Mouse (Mus musculus) lung, adult 2 months (tissue): ENCODE data around the gene 6030468B19Rik. TPM values are rescaled to one million over a fixed set of nuclear protein-coding genes. Genes with fewer than 3 reads are reported as not detected.

ENCODE experiments used
- DNase-seq: peaks from one replicate; pipeline ENCODE4 v3.0.0; 2022
- H3K4me1 ChIP-seq: fragments of 200-500 bp; 2 replicates; pipeline ENCODE4 v1.6.1; 2011; ENCODE audit warnings: low read length; ENCODE audit not compliant: control insufficient read depth, insufficient read depth
- H3K4me3 ChIP-seq: fragments of 200-500 bp; replicated peaks from 2 replicates; pipeline ENCODE3; 2011; ENCODE audit warnings: low read depth, mild to moderate bottlenecking, control low read depth, low read length; ENCODE audit errors: extremely low read depth
- CTCF ChIP-seq: fragments of 200-500 bp; IDR thresholded peaks from 2 replicates; pipeline ENCODE4 v1.5.1; 2011; ENCODE audit warnings: mild to moderate bottlenecking, low read length, control low read depth; ENCODE audit not compliant: insufficient read depth
- POLR2A ChIP-seq: fragments of 200-500 bp; IDR thresholded peaks from 2 replicates; pipeline ENCODE4 v1.6.1; 2011; ENCODE audit warnings: low read depth, mild to moderate bottlenecking, control low read depth, low read length, borderline replicate concordance; ENCODE audit errors: extremely low read depth
- WGBS: fragments of 180-500 bp; shearing (Covaris S2); methylation state at CpG from one replicate; pipeline ENCODE4 v1.1.7; 2018; 5-methylcytosine and 5-hydroxymethylcytosine counted together
- polyA plus RNA-seq: library from polyadenylated mRNA; depleted of rRNA; stranded (reverse); fragments of >200 nt; gene quantifications from 2 replicates; pipeline ENCODE4 v1.2.3, GENCODE M21; 2012; rRNA removed

6030468B19Rik gene
- polyA plus RNA-seq, 1 experiment, result 0.33 TPM

DNA sequence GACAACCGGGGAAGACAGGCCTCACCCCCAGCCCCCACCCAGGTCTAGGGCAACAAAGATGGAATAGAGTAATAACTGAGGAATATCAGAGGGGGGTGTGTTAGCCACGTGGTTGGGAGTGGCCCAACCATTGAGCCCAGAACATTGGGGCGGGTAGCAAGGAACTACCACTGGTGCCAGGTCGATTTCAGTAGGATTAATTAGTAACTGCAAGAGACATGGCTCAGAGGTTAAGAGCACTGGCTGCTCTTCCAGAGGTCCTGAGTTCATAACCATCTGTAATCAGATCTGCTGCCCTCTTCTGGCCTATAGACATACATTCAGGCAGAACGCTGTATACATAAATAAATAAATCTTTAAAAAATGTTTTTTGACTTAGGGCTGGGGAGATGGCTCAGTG is 49.2 kb downstream of the 6030468B19Rik start:
- H3K4me3 ChIP-seq, result no peak overlapping the region
- peaks cover 6% of the 10 kb centered on the region for H3K4me1 ChIP-seq
- DNase-seq, result no peak
- WGBS, result 42% methylated on average over 5 of the region's 5 CpGs
- no peak for TF ChIP-seq POLR2A
- no peak for TF ChIP-seq CTCF

DNA sequence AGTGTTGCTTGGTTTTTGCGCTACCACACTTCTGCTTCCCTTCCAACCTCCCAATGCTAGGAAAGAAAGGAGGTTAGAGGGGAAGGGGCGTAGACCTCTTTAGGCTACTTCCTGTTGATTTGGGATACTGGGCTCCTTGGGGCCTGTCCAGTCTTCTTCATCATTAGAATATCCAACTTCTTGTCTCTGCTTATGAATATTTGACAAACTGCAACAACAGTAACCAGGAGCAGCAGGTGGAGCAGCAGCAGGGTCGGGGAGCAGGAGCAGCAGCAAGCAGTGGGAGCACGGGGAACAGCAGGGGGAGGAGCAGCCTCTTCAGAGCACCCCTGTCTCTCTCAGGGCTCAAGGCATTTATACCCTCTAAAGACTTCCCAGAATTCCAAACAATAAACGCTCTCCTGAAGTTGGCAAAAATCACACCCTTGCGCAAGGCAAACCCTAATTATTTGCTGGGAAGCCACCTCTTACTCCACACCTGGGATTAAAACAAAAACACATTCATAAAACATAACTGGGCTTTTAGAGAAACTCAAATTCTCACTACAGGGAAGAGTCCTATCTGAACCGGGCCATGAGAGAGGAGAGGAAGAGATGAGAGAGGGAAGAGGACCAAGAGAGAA is 50.2 kb downstream of the 6030468B19Rik start:
- Histone ChIP-seq H3K4me1 (peaks cover 6% of the 10 kb centered on the region), H3K4me3 (no peak overlapping the region)
- DNase-seq, result no peak
- WGBS, result 56% methylated on average over 7 of the region's 7 CpGs
- TF ChIP-seq CTCF (no peak), POLR2A (no peak)

DNA sequence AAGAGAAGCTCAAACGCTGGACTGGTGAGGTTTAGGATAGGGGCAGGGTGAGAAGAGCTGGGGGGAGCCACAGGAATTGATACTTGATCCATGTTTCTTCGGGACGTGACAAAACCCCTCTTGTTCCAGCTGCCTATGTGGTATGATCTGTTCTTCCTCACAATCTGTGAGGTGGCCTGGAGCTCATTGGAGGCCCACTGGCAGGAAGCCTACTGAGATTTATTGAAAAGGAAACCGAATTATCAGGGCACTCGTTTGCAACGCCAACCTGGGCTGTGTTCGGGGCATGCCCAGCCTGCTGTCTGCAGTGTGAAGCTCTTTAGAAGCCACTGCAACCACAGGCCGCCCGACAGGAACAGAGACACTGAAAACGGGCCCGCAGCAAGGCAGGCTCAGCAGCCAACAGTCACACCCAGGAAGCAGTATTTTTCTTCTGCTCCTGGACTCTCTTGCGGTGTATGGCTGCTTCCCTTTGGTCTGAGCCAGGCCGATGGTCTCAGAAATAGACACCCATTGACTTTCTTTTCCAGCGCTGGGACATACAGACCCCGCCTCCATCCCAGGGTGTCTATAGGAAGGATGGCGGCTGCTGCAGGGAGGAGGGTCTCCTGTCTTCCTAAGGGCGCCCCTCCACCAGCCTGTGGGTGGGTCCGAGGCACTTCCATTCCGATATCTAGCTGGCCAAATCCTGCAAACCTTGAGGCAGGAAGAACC is 51.0 kb downstream of the 6030468B19Rik start:
- no peak for DNase-seq
- TF ChIP-seq POLR2A, result peak; percentile 28; the same call in 1 of the 2 replicates
- TF ChIP-seq CTCF, result no peak
- WGBS, result 3% methylated on average over 19 of the region's 19 CpGs
- H3K4me1 ChIP-seq, result peaks cover 6% of the 10 kb centered on the region
- peak overlapping the region; percentile 83 for H3K4me3 ChIP-seq

DNA sequence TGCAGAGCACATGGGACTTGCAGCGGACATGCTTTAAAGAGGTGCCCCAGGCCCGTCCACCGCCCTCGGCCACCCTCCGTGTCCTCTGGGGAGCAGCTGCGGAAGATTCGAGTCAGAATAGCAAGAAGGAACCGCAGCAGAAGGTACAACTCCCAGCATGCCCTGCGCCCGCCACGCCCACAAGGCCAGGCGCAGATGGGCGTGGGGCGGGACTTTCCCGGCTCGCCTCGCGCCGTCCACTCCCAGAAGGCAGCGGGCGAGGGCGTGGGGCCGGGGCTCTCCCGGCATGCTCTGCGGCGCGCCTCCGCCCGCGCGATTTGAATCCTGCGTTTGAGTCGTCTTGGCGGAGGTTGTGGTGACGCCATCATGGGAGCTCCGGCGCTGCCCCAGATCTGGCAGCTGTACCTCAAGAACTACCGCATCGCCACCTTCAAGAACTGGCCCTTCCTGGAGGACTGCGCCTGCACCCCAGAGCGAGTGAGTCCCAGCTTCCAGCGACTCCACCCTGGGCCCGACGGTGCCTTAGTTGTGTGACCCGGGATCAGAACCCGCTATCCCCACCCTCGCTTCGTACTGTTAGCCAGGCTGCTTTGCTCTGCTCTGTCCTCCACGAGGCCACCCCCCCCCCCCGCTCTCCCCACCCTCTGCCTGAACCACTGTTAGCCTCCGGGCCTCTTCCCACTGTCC is 51.7 kb downstream of the 6030468B19Rik start, which contains the start of gene Birc5:
Gene Birc5, plus strand, starts transcription at position 267 of the 687 bp plus-strand sequence.
- WGBS, result under 1% methylated on average over 51 of the region's 51 CpGs
- peak; percentile 93 for DNase-seq
- Histone ChIP-seq H3K4me1 (peaks cover 6% of the 10 kb centered on the region), H3K4me3 (peak within 1 kb of the TSS; percentile 83)
- TF ChIP-seq CTCF, result no peak
- TF ChIP-seq POLR2A, result peak; percentile 90

DNA sequence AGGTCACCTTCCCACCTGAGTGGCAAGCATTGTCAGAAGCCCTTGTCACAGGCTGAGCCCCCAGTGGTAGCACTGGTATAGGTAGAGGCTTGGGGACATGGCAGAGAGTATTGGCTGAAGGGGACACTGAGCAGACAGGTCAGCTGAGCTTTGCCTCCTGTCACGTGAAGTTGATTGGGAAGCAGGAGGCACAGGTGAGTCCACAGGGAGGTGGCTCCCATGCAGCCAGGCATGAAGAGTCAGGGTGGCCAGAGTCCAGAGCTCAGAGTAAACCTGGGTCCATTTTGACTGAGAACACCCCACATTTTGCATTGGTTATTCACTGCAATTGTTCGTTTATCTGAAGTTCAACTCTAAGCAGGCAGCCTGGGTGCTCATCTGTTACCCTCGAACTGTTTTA is 55.4 kb downstream of the 6030468B19Rik start:
- Histone ChIP-seq H3K4me3 (no peak overlapping the region), H3K4me1 (peaks cover 6% of the 10 kb centered on the region)
- DNase-seq, result no peak
- TF ChIP-seq CTCF (no peak), POLR2A (no peak)
- 80% methylated on average over 3 of the region's 3 CpGs for WGBS

DNA sequence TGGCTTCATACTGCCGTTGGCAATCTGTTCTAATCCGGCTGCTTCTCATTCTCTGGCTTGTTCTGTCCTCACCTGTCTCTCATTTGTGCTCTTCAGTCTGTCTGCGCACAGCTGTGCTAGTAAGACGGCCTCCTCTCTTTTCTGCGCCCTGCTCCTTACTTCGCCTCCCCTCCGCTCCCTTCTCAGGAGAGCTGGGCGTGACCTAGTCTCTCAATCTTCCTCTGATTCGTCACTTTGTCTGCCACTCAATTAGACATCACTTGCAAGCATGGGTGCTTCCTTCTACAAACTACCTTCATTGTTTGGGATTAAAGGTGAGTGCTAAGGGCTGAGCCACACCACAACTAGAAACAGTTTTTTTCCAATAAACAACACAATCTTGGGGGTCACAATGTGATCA is 56.8 kb downstream of the 6030468B19Rik start:
- no peak for DNase-seq
- Histone ChIP-seq H3K4me3 (no peak overlapping the region), H3K4me1 (no peaks in the 10 kb centered on the region; the same call in 1 of the 2 replicates)
- WGBS, result 91% methylated on average over 9 of the region's 9 CpGs
- TF ChIP-seq CTCF (no peak), POLR2A (no peak)

DNA sequence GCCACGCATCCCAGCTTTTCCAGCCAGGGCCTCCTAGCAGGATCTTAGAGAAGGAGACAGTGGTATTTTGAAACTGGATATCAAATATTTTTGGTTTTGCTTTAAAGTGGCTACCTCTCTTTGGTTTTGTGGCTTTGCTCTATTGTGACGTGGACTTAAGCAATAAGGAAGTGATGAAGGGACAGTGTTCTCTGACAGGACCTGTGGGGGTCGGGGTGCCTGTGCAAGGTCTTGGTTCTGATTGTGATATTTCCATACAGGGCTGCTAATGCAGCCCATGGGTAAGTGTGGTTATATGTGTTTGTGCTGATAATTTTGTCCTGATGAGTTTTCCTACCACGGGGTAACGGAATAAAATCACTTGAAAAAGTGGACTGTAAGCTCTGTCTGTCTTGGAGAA is 57.9 kb downstream of the 6030468B19Rik start:
- WGBS, result 90% methylated on average over 5 of the region's 5 CpGs
- no peak for DNase-seq
- H3K4me1 ChIP-seq, result no peaks in the 10 kb centered on the region
- TF ChIP-seq CTCF (no peak), POLR2A (no peak)
- H3K4me3 ChIP-seq, result no peak overlapping the region

DNA sequence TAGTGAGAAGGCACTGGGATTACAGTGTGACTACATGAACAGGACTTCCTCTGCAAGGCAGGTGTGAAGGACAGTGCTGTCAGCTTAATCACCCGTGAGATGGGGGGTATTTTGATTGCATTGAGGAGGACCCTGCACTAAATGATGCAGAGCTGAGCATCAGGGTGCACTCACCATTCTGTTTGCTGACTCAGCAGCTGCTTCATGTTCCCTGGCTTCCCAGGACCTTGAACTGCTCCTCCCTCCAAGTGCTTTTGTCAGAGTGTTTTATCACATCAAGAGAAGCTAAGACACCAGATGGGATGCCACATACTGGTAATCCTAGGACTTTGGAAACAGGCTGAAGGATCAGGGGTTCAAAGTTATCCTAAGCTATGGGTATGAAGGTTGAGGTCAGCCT is 58.5 kb downstream of the 6030468B19Rik start:
- 67% methylated on average over 1 of the region's 1 CpGs for WGBS
- no peak for TF ChIP-seq CTCF
- no peak for TF ChIP-seq POLR2A
- DNase-seq, result no peak
- Histone ChIP-seq H3K4me3 (no peak overlapping the region), H3K4me1 (no peaks in the 10 kb centered on the region)

Other genes starting within 250 kb of the 6030468B19Rik start
- gene Tnrc6c, start 143.4 kb upstream of the 6030468B19Rik start, polyA plus RNA-seq, result 21.3 and 22.4 TPM in 2 replicates
- 12.0 and 12.8 TPM in 2 replicates for gene Tmc8, start 15.6 kb upstream of the 6030468B19Rik start, polyA plus RNA-seq
- 55.7 and 56.0 TPM in 2 replicates for gene Tmc6, start 15.5 kb upstream of the 6030468B19Rik start, polyA plus RNA-seq
- 0.06 TPM in 1 of 2 replicates, not detected in the other for gene Gm20708, start 12.0 kb downstream of the 6030468B19Rik start, polyA plus RNA-seq
- 180 and 191 TPM in 2 replicates for gene Syngr2, start 12.0 kb downstream of the 6030468B19Rik start, polyA plus RNA-seq
- gene Afmid, start 28.3 kb downstream of the 6030468B19Rik start, polyA plus RNA-seq, result 4.3 and 6.0 TPM in 2 replicates
- 7.3 and 11.5 TPM in 2 replicates for gene Tk1, start 28.4 kb downstream of the 6030468B19Rik start, polyA plus RNA-seq
- 1.4 and 2.5 TPM in 2 replicates for gene Birc5, start 51.6 kb downstream of the 6030468B19Rik start, polyA plus RNA-seq
- not detected in 2 replicates for gene Tmem235, start 63.1 kb downstream of the 6030468B19Rik start, polyA plus RNA-seq
- gene Tha1, start 75.8 kb downstream of the 6030468B19Rik start, polyA plus RNA-seq, result 11.7 and 15.5 TPM in 2 replicates
- gene Socs3, start 172.4 kb downstream of the 6030468B19Rik start, polyA plus RNA-seq, result 32.1 and 40.6 TPM in 2 replicates
- gene Pgs1, start 188.6 kb downstream of the 6030468B19Rik start, polyA plus RNA-seq, result 83.2 and 104 TPM in 2 replicates